ENCODE assay signal across 11 mouse cellular contexts in the genomic region with DNA sequence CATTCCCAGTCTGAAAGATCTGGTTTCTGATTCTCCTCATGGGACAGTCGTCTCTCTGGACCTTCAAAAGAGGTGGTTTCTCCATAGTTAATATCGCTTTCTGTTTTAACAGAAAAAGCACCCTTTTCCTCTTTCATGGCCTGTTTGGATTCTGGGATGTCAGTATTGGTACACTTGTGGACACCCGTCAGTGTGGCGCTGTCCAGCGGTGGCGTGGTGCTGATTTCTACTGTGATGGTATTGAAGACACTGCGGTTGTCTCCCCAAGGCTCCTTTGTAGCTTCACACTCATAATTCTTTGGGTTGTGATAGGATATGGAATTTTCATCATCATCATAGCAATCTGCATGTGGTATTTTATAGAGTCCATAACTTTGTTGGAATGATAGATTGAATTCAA. TPM values are rescaled to one million over a fixed set of nuclear protein-coding genes. Genes with fewer than 3 reads are reported as not detected.
DNase-seq lines count a peak whose midpoint lies in the region; ATAC-seq and TF ChIP-seq lines count a peak whose summit lies in the region.
"Had no signal": no experiment of that assay in that cellular context is flagged by ENCODE, and none has a peak within 500 bp of the region (broad histone marks: within the 10 kb centered on the region; RNA-seq: fewer than 3 reads in every experiment).

No protein-coding gene starts in this region.

- no peak for TF ChIP-seq CTCF in kidney, postnatal 0 days (IDR thresholded peaks at IDR 0.05; ENCODE audit: low read depth)

- WGBS in kidney, postnatal 0 days = 26% methylated on average over 7 of the region's 7 CpGs
- 15% methylated on average over 7 of the region's 7 CpGs for WGBS in liver, embryonic 13.5 days (ENCODE audit: insufficient replicate concordance)

- no peak overlapping the region for H3K27ac ChIP-seq in kidney, postnatal 0 days
- H3K27ac ChIP-seq in ES-E14 (ENCODE audit: insufficient read depth, low read depth, low read length, poor library complexity, severe bottlenecking) = no peak overlapping the region
- H3K27ac ChIP-seq in liver, embryonic 13.5 days = no peak overlapping the region
- H3K27ac ChIP-seq: lung, embryonic 15.5 days had no signal

- no peak for ATAC-seq in kidney, postnatal 0 days (replicated peaks; ENCODE audit: low FRiP score, low read depth)
- no peak for ATAC-seq in liver, embryonic 13.5 days (ENCODE audit: low read depth)
- ATAC-seq: Patski had no signal

- H3K4me2 ChIP-seq in kidney, postnatal 0 days (ENCODE audit: low read length) = no peak overlapping the region
- H3K4me2 ChIP-seq in liver, embryonic 13.5 days = no peak overlapping the region
- H3K4me2 ChIP-seq: lung, embryonic 15.5 days had no signal

- no peaks in the 10 kb centered on the region for H3K9me3 ChIP-seq in kidney, postnatal 0 days (replicated peaks; ENCODE audit: low read length)
- H3K9me3 ChIP-seq in ES-E14 (ENCODE audit: control insufficient read depth, insufficient read depth, low read depth, low read length) = no peaks in the 10 kb centered on the region
- H3K9me3 ChIP-seq in liver, embryonic 13.5 days (replicated peaks) = no peaks in the 10 kb centered on the region
- H3K9me3 ChIP-seq: lung, embryonic 15.5 days had no signal

- no peak overlapping the region for H3K4me3 ChIP-seq in kidney, postnatal 0 days (replicated peaks; ENCODE audit: low read depth, low read length)
- no peak overlapping the region for H3K4me3 ChIP-seq in ES-E14 (ENCODE audit: insufficient read depth in 1 of 2, low read depth in 1 of 2, low read length in 2 of 2, poor library complexity in 1 of 2, severe bottlenecking in 1 of 2)
- H3K4me3 ChIP-seq in liver, embryonic 13.5 days (replicated peaks) = no peak overlapping the region
- H3K4me3 ChIP-seq: lung, embryonic 15.5 days had no signal

- H3K27me3 ChIP-seq in kidney, postnatal 0 days (ENCODE audit: insufficient read depth, low read length) = no peaks in the 10 kb centered on the region
- H3K27me3 ChIP-seq in liver, embryonic 13.5 days = no peaks in the 10 kb centered on the region
- H3K27me3 ChIP-seq: lung, embryonic 15.5 days had no signal

- H3K4me1 ChIP-seq in kidney, postnatal 0 days (replicated peaks; ENCODE audit: insufficient read depth, low read length) = no peaks in the 10 kb centered on the region
- no peaks in the 10 kb centered on the region for H3K4me1 ChIP-seq in ES-E14 (ENCODE audit: control insufficient read depth in 2 of 2, insufficient read depth in 2 of 2, low read length in 2 of 2, poor library complexity in 1 of 2)
- no peaks in the 10 kb centered on the region for H3K4me1 ChIP-seq in liver, embryonic 13.5 days (replicated peaks)
- H3K4me1 ChIP-seq: lung, embryonic 15.5 days had no signal

- in situ Hi-C loops in ES-E14 (cut with MboI; ENCODE audit: low sequenced_read_pairs in 2 of 2, unreplicated experiment in 2 of 2) = no loop called here

- DNase-seq in kidney, postnatal 0 days (ENCODE audit: low spot score) = peak; percentile 37
- DNase-seq in kidney, adult 9 months = no peak
- DNase-seq in ES-E14 (ENCODE audit: low read depth, low spot score) = peak; percentile 37
- peak; percentile 28 to 39 for DNase-seq in adrenal gland, postnatal 36 days
- peak; percentile 0 for DNase-seq in liver, embryonic 13.5 days
- no peak for DNase-seq in left cerebral cortex, adult 9 months (ENCODE audit: low spot score in 2 of 2)
- DNase-seq in T-cell, adult 2 months (ENCODE audit: low spot score) = no peak
- DNase-seq: cerebellum, adult 8-10 months had no signal

- no peak overlapping the region for H3K9ac ChIP-seq in kidney, postnatal 0 days (ENCODE audit: low read depth, low read length)
- no peak overlapping the region for H3K9ac ChIP-seq in ES-E14 (ENCODE audit: insufficient read depth, low read depth, low read length, poor library complexity, severe bottlenecking)
- no peak overlapping the region for H3K9ac ChIP-seq in liver, embryonic 13.5 days
- H3K9ac ChIP-seq: lung, embryonic 15.5 days had no signal

- no peaks in the 10 kb centered on the region for H3K36me3 ChIP-seq in kidney, postnatal 0 days (ENCODE audit: insufficient read depth, low read length)
- H3K36me3 ChIP-seq in ES-E14 (ENCODE audit: control insufficient read depth, insufficient read depth, low read length, poor library complexity, severe bottlenecking) = no peaks in the 10 kb centered on the region
- no peaks in the 10 kb centered on the region for H3K36me3 ChIP-seq in liver, embryonic 13.5 days
- H3K36me3 ChIP-seq: lung, embryonic 15.5 days had no signal

TF ChIP-seq in ES-E14, 5 proteins besides CTCF, POLR2A, EP300 and RAD21:
- TF ChIP-seq ZNF384 (IDR thresholded peaks at IDR 0.05; ENCODE audit: low read depth, low read length) (no peak), ZC3H11A (IDR thresholded peaks at IDR 0.05; ENCODE audit: borderline replicate concordance, low read depth, low read length) (no peak), MAFK (IDR thresholded peaks at IDR 0.05; ENCODE audit: insufficient read depth, low read depth, low read length) (no peak), CHD2 (IDR thresholded peaks at IDR 0.05; ENCODE audit: low read depth, low read length) (no peak), HCFC1 (IDR thresholded peaks at IDR 0.05; ENCODE audit: borderline replicate concordance, insufficient read depth, low read length) (no peak)

RNA-seq across cellular contexts. Expression of a gene that starts 10.1 kb away (rescaled TPM):
- not detected in 2 replicates for polyA plus RNA-seq in kidney, postnatal 0 days (2015; fragmentation: Nextera tagmentation; extraction: Ambion mirVana)
- 0.13 TPM in 1 of 2 replicates, not detected in the other for total RNA-seq in ES-E14 (2012; rRNA removed)
- not detected for total RNA-seq in adrenal gland, postnatal 36 days (2021)
- not detected in 2 replicates for polyA plus RNA-seq in liver, embryonic 13.5 days (2015; fragmentation: Nextera tagmentation; extraction: Ambion mirVana)
- polyA plus RNA-seq: lung, embryonic 15.5 days; Patski; testis, adult 2 months had no signal

Comparison
In these comparisons a context has a peak if more than half of its experiments do, and no peak if none do; other contexts are left out.
1. DNase-seq: peak in kidney, postnatal 0 days (single experiment), ES-E14 (single experiment), adrenal gland, postnatal 36 days (2 of 2) and liver, embryonic 13.5 days (single experiment); none in kidney, adult 9 months (single experiment), left cerebral cortex, adult 9 months (0 of 2) and T-cell, adult 2 months (single experiment).